Mouse (Mus musculus) midbrain, postnatal 0 days (tissue): ENCODE data around the gene Dnaja3. TPM values are rescaled to one million over a fixed set of nuclear protein-coding genes. Genes with fewer than 3 reads are reported as not detected.

ENCODE experiments used
- ATAC-seq: fragments of 200-750 bp; cut with Nextera tagmentation; 2 replicates; pipeline ENCODE4 v1.8.0; 2017; ENCODE audit warnings: moderate number of reproducible peaks, mild to moderate bottlenecking, moderate TSS enrichment, moderate library complexity; ENCODE audit not compliant: low FRiP score
- DNase-seq: peaks from one replicate; pipeline ENCODE4 v3.0.0-alpha.2; 2015; ENCODE audit warnings: low spot score
- H3K27ac ChIP-seq: fragments of 300-500 bp; sonication (generic); 2 replicates; pipeline ENCODE4 v1.5.1; 2014; ENCODE audit warnings: low read depth, mild to moderate bottlenecking, low read length, mixed read lengths
- H3K27me3 ChIP-seq: fragments of 300-500 bp; sonication (generic); 2 replicates; pipeline ENCODE4 v1.6.1; 2014; ENCODE audit warnings: low read length, control low read depth, mixed read lengths; ENCODE audit not compliant: insufficient read depth
- H3K36me3 ChIP-seq: fragments of 300-500 bp; sonication (generic); 2 replicates; pipeline ENCODE4 v1.6.1; 2014; ENCODE audit warnings: low read length, control low read depth, mixed read lengths; ENCODE audit not compliant: insufficient read depth
- H3K4me1 ChIP-seq: fragments of 300-500 bp; sonication (generic); 2 replicates; pipeline ENCODE4 v1.6.1; 2014; ENCODE audit warnings: mild to moderate bottlenecking, control low read depth, antibody characterized with exemption, low read length, mixed read lengths; ENCODE audit not compliant: insufficient read depth
- H3K4me2 ChIP-seq: fragments of 300-500 bp; sonication (generic); 2 replicates; pipeline ENCODE4 v1.6.1; 2014; ENCODE audit warnings: low read depth, mild to moderate bottlenecking, low read length, mixed read lengths; ENCODE audit not compliant: poor library complexity, severe bottlenecking
- H3K4me3 ChIP-seq: fragments of 300-500 bp; sonication (generic); 2 replicates; pipeline ENCODE4 v1.5.1; 2014; ENCODE audit warnings: low read depth, mild to moderate bottlenecking, low read length, moderate library complexity
- H3K9ac ChIP-seq: fragments of 300-500 bp; sonication (generic); replicated peaks from 2 replicates; pipeline ENCODE4 v1.6.1; 2014; ENCODE audit warnings: mild to moderate bottlenecking, low read length, moderate library complexity, mixed read lengths; ENCODE audit not compliant: poor library complexity, severe bottlenecking
- H3K9me3 ChIP-seq: fragments of 300-500 bp; sonication (generic); 2 replicates; pipeline ENCODE4 v1.6.1; 2016; ENCODE audit warnings: low read length, control low read depth
- CTCF ChIP-seq: IDR thresholded peaks from 2 replicates; pipeline ENCODE4 v1.5.1; 2016; ENCODE audit warnings: antibody characterized with exemption, mild to moderate bottlenecking
- WGBS: fragments of 180-500 bp; shearing (Covaris S2); extraction: QIAGEN DNeasy Blood & Tissue Kit; methylation state at CpG from one replicate; pipeline ENCODE4 v1.1.7; 2014; 5-methylcytosine and 5-hydroxymethylcytosine counted together
- polyA plus RNA-seq: library from polyadenylated mRNA; unstranded; fragments of >200 nt; fragmentation: Nextera tagmentation; extraction: Ambion mirVana; gene quantifications from 2 replicates; pipeline ENCODE4 v1.2.1, GENCODE M21; 2015
- total RNA-seq: library from RNA; depleted of rRNA; stranded (reverse); fragments of >200 nt; gene quantifications from 2 replicates; pipeline ENCODE4 v1.2.3, GENCODE M21; 2014

The Dnaja3 gene
- total and polyA plus RNA-seq, 2 experiments from 2014 or later: 54.1 to 65.5 TPM

DNA sequence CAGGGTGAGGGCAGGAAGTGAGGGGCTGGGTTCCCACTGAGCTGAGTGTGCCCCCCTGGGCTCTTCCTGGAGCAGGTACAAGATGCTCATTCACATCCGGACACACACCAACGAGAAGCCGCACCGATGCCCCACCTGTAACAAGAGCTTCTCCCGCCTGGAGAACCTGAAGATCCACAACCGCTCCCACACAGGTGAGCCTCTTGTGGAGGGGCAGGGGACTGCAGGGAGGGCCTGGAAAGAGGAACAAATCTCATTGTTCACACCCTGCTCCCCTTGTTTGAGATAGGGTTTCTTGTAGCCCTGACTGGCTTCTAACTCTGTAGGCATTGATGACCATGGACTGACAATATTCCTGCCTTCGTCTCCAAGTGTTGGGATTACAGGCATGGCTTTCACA is 28.1 kb upstream of the Dnaja3 start:
- Histone ChIP-seq H3K4me1 (0 out of 2 replicates have a peak, but pooled peaks cover 2% of the 10 kb centered on the region), H3K4me3 (no peak overlapping the region), H3K4me2 (no peak overlapping the region), H3K9ac (no peak overlapping the region), H3K27me3 (no peaks in the 10 kb centered on the region), H3K9me3 (no peaks in the 10 kb centered on the region), H3K27ac (no peak overlapping the region), H3K36me3 (peaks cover 57% of the 10 kb centered on the region)
- TF ChIP-seq CTCF: peak; percentile 26
- 97% methylated on average over 7 of the region's 7 CpGs for WGBS
- ATAC-seq: no peak
- DNase-seq: no peak

DNA sequence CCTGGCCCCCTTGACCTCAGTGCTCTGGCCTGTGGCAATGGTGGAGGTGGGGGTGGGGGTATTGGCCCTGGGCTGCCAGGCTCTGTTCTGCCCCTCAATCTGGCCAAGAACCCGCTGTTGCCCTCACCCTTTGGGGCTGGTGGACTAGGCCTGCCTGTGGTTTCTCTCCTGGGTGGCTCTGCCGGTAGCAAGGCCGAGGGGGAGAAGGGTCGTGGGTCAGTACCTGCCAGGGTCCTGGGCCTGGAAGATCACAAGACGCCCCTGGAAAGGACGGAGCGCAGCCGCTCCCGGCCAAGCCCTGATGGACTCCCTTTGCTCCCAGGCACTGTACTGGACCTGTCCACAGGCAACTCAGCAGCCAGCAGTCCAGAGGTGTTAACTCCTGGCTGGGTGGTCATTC is 26.1 kb upstream of the Dnaja3 start:
- no peak for TF ChIP-seq CTCF
- no peak overlapping the region for H3K4me2 ChIP-seq
- H3K4me1 ChIP-seq: no peaks in the 10 kb centered on the region
- no peak overlapping the region for H3K9ac ChIP-seq
- H3K9me3 ChIP-seq: no peaks in the 10 kb centered on the region
- peaks cover 56% of the 10 kb centered on the region for H3K36me3 ChIP-seq
- WGBS: 99% methylated on average over 9 of the region's 9 CpGs
- ATAC-seq: no peak
- no peak overlapping the region for H3K27ac ChIP-seq
- DNase-seq: no peak
- no peaks in the 10 kb centered on the region for H3K27me3 ChIP-seq
- H3K4me3 ChIP-seq: no peak overlapping the region

DNA sequence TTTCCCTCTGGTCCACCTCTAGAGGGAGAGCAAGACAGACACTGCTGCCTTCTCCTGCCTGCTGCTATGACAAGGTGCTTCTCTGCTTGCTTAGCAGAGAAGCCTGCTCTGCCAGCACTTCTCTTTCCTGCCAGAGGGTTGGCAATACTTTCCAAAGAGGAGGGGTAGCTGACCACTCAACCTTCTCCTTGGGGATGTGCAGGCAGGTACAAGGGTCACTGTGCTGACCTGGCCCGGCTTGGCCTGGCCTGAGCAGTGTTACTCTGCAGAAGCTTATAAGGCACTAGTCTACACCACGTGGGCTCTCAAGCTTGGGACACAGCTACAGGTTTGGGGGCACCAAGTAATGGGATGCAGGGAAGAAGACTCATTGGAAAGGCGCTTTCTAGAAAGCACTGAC is 25.1 kb upstream of the Dnaja3 start:
- ATAC-seq (no peak), DNase-seq (no peak)
- H3K4me3 ChIP-seq: no peak overlapping the region
- no peak overlapping the region for H3K4me2 ChIP-seq
- H3K36me3 ChIP-seq: peaks cover 54% of the 10 kb centered on the region
- no peaks in the 10 kb centered on the region for H3K4me1 ChIP-seq
- no peak overlapping the region for H3K9ac ChIP-seq
- H3K27me3 ChIP-seq: no peaks in the 10 kb centered on the region
- no peaks in the 10 kb centered on the region for H3K9me3 ChIP-seq
- WGBS: 96% methylated on average over 3 of the region's 3 CpGs
- TF ChIP-seq CTCF: no peak
- no peak overlapping the region for H3K27ac ChIP-seq

DNA sequence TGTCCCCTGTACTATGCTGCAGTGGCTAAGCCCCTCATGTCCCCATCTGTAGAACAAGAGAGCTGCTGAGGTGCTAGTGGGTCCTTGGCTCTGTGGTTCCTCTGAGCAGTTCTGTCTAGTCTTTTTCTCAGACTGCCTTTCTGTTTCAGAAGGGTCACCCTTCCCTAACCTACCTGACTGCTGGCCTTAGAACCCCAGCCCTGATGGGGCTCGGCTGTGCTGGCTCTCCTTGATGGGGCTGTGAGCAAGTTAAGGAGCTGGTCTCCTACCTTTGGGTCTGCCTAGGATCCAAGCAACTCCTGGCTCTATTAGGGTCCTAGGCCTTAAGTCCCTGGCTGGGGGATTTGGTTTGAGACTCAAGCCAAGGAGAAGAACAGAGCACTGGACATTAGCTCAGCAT is 24.5 kb upstream of the Dnaja3 start:
- H3K27ac ChIP-seq: no peak overlapping the region
- no peak overlapping the region for H3K4me2 ChIP-seq
- no peak for TF ChIP-seq CTCF
- H3K4me3 ChIP-seq: no peak overlapping the region
- 96% methylated on average over 1 of the region's 1 CpGs for WGBS
- H3K4me1 ChIP-seq: no peaks in the 10 kb centered on the region
- H3K9ac ChIP-seq: no peak overlapping the region
- H3K27me3 ChIP-seq: no peaks in the 10 kb centered on the region
- no peak for ATAC-seq
- DNase-seq: no peak
- H3K36me3 ChIP-seq: peaks cover 49% of the 10 kb centered on the region
- no peaks in the 10 kb centered on the region for H3K9me3 ChIP-seq

DNA sequence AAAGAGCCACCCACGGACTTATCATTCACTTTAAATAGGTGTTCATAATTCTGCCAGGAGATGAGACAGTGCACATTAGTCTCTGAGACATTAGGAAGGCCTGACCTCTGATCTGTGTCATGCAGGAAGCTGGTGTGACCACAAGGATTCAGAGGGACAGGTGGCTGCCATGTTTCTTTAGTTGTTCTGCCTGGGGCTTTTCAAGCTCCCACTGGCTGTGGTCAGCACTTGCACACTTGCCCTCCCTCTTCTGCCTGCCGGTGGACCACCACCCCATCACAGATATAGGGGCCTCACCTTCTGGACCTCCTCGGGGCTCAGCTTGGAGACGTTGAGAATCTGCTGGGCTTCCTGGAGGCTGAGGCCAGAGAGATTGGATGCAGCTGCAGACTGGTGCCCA is 23.0 kb upstream of the Dnaja3 start:
- no peak for TF ChIP-seq CTCF
- Histone ChIP-seq H3K9me3 (no peaks in the 10 kb centered on the region), H3K4me3 (no peak overlapping the region), H3K36me3 (peaks cover 36% of the 10 kb centered on the region), H3K27me3 (no peaks in the 10 kb centered on the region), H3K9ac (no peak overlapping the region), H3K4me2 (no peak overlapping the region), H3K27ac (no peak overlapping the region), H3K4me1 (no peaks in the 10 kb centered on the region)
- ATAC-seq (no peak), DNase-seq (no peak)
- 85% methylated on average over 4 of the region's 4 CpGs for WGBS

DNA sequence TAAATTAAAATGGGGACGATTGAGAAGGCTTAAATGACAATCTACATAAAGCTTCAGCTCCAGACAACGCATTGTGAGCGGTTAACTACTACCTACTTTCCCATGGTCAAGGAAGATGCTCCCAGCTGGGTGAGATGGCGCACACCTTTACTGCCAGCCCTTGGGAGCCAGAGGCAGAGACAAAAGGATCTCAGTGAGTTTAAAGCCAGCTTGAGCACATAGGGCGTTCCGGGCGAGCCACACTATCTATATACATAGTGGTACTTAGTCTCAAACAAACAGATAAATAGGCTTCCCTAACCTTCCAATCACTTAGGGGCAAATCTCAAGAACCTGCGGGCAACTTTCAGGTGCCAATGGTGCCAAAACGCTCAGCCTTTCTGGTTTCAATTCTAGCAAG is 15.7 kb upstream of the Dnaja3 start:
- peak overlapping the region; percentile 75 for H3K4me2 ChIP-seq
- WGBS: 22% methylated on average over 9 of the region's 9 CpGs
- ATAC-seq (no peak), DNase-seq (no peak)
- no peaks in the 10 kb centered on the region for H3K27me3 ChIP-seq
- peaks cover 21% of the 10 kb centered on the region for H3K36me3 ChIP-seq
- H3K9ac ChIP-seq: peak overlapping the region; percentile 86
- peaks cover 12% of the 10 kb centered on the region; the same call in 1 of the 2 replicates for H3K4me1 ChIP-seq
- no peaks in the 10 kb centered on the region for H3K9me3 ChIP-seq
- peak overlapping the region; percentile 85 for H3K27ac ChIP-seq
- H3K4me3 ChIP-seq: peak overlapping the region; percentile 69
- TF ChIP-seq CTCF: no peak
